In genomic region chr17:82827841-82828240, GRCm38 (mm10) we compare ENCODE assay signal across 27 mouse cellular contexts.
"Had no signal": no experiment of that assay in that cellular context is flagged by ENCODE, and none has a peak within 500 bp of the region (broad histone marks: within the 10 kb centered on the region; RNA-seq: fewer than 3 reads in every experiment).

No protein-coding gene starts in this region.

- DNase-seq: heart, postnatal 10 days; heart, postnatal 14 days; heart, postnatal 36 days; heart, postnatal 4 days; kidney, adult 11 months; kidney, adult 2 months; layer of hippocampus, adult 9-11 months; layer of hippocampus, postnatal 36 days had no signal

- H3K4me1 ChIP-seq: heart, embryonic 10.5 days; heart, embryonic 12.5 days; heart, embryonic 13.5 days; heart, embryonic 15.5 days; hindbrain, embryonic 10.5 days; hindbrain, embryonic 12.5 days; hindbrain, embryonic 13.5 days; hindbrain, embryonic 15.5 days; intestine, embryonic 15.5 days; kidney, embryonic 15.5 days had no signal

- H3K27ac ChIP-seq: heart, embryonic 10.5 days; heart, embryonic 13.5 days; heart, embryonic 15.5 days; hindbrain, embryonic 10.5 days; hindbrain, embryonic 12.5 days; hindbrain, embryonic 13.5 days; hindbrain, embryonic 14.5 days; hindbrain, embryonic 15.5 days; hindbrain, postnatal 0 days; intestine, embryonic 15.5 days; kidney, embryonic 15.5 days; kidney, postnatal 0 days; layer of hippocampus, adult 2 months had no signal

- H3K4me2 ChIP-seq: heart, embryonic 11.5 days; heart, embryonic 12.5 days; heart, embryonic 13.5 days; heart, embryonic 15.5 days; hindbrain, embryonic 12.5 days; hindbrain, embryonic 13.5 days; hindbrain, embryonic 14.5 days; hindbrain, embryonic 15.5 days; intestine, embryonic 15.5 days; kidney, embryonic 15.5 days had no signal

- H3K36me3 ChIP-seq: heart, embryonic 10.5 days; heart, embryonic 12.5 days; heart, embryonic 13.5 days; heart, embryonic 15.5 days; hindbrain, embryonic 10.5 days; hindbrain, embryonic 12.5 days; hindbrain, embryonic 13.5 days; hindbrain, embryonic 15.5 days; intestine, embryonic 15.5 days; kidney, embryonic 15.5 days had no signal

- ATAC-seq: hindbrain, embryonic 16.5 days; hindbrain, postnatal 0 days; inflammation-experienced regulatory T-cells, adult 6 months; intestine, embryonic 15.5 days; intestine, embryonic 16.5 days; intestine, postnatal 0 days had no signal

- H3K9ac ChIP-seq: heart, embryonic 12.5 days; heart, embryonic 13.5 days; heart, embryonic 15.5 days; hindbrain, embryonic 12.5 days; hindbrain, embryonic 13.5 days; hindbrain, embryonic 14.5 days; hindbrain, embryonic 15.5 days; intestine, embryonic 15.5 days; kidney, embryonic 15.5 days had no signal

- H3K4me3 ChIP-seq: heart, embryonic 10.5 days; heart, embryonic 12.5 days; heart, embryonic 13.5 days; heart, embryonic 15.5 days; hindbrain, embryonic 10.5 days; hindbrain, embryonic 12.5 days; hindbrain, embryonic 13.5 days; hindbrain, embryonic 15.5 days; intestine, embryonic 15.5 days; kidney, embryonic 15.5 days; layer of hippocampus, adult 2 months had no signal

- H3K9me3 ChIP-seq: heart, embryonic 10.5 days; heart, embryonic 15.5 days; hindbrain, embryonic 12.5 days; hindbrain, embryonic 15.5 days; intestine, embryonic 15.5 days; kidney, embryonic 15.5 days had no signal

- H3K27me3 ChIP-seq: heart, embryonic 12.5 days; heart, embryonic 13.5 days; heart, embryonic 15.5 days; hindbrain, embryonic 12.5 days; hindbrain, embryonic 13.5 days; hindbrain, embryonic 15.5 days; intestine, embryonic 15.5 days; kidney, embryonic 15.5 days had no signal
